Mouse (Mus musculus) bone marrow, adult 2 months (tissue): ENCODE measurements around the gene Robo4.

ENCODE experiments used
- CTCF ChIP-seq: fragments of 200-500 bp; IDR thresholded peaks from 2 replicates; pipeline ENCODE4 v1.5.1; 2011; ENCODE audit warnings: low read length, control low read depth; ENCODE audit not compliant: control insufficient read depth, insufficient read depth
- POLR2A ChIP-seq: fragments of 200-500 bp; IDR thresholded peaks from 2 replicates; pipeline ENCODE4 v1.6.1; 2011; ENCODE audit warnings: low read depth, mild to moderate bottlenecking, control low read depth, low read length, borderline replicate concordance; ENCODE audit not compliant: control insufficient read depth

DNA sequence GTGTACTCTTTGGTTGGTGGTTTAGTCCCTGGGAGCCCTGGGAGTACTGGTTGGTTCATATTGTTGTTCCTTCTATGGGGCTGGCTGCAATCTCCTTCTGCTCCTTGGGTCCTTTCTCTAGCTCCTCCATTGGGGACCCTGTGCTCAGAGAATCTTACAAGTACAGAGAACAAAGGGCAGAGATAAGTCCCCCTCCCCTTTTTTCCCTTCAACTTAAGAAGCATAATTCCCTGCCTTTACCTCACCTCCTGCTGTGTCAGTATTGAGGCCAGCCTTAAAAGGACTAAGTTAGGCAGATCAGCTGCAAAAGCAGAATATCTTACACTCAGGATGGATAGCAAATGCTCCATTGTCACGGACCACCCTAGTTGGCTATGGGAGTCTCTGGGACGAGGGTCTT, 9.6 kb upstream of the Robo4 start:
- TF ChIP-seq CTCF, result no peak
- TF ChIP-seq POLR2A, result no peak
